Mouse (Mus musculus): ENCODE measurements around the gene Gm3488. TPM values are rescaled to one million over a fixed set of nuclear protein-coding genes. Genes with fewer than 3 reads are reported as not detected.
"Not testable (repeated sequence)": the region's sequence is repeated elsewhere in the genome, so short reads cannot be mapped to it uniquely, and the experiment has no call there.

The Gm3488 gene
- total RNA-seq (2021): under 1 TPM in 1 of 2 experiments, not detected in 1; 0.64 TPM
- long read RNA-seq, experiment 1: 0 reads
- long read RNA-seq, experiment 2: 0 reads

GRCm38 (mm10) chr14:5501374-5501773 lies at the start of gene Gm3488:
Gm3488 (plus strand) TSS chr14:5501674.
- DNase-seq: not testable (repeated sequence)

DNA sequence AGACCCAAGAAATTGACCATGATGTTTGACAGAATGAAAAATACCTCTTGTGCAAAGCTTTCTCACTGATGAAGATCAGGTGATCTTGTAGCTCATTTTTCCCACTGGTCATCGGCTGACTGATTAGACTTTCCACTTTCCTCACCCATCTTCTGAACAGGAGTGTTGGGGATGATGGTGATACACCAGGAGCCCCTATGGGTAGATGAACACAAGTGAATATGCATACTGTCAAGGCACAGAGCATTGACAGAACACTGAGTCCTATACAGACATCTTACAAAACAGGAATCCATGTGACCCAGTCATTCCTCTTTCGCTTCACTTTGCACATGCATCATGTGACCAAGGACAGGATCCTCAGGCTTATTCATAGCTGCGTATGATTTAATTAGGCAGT lies 46.1 kb upstream of the Gm3488 start, which contains the start of gene Gm3194:
Gene Gm3194, minus strand, starts transcription at position 101 of the 400 bp plus-strand sequence.
- not testable (repeated sequence) for DNase-seq

DNA sequence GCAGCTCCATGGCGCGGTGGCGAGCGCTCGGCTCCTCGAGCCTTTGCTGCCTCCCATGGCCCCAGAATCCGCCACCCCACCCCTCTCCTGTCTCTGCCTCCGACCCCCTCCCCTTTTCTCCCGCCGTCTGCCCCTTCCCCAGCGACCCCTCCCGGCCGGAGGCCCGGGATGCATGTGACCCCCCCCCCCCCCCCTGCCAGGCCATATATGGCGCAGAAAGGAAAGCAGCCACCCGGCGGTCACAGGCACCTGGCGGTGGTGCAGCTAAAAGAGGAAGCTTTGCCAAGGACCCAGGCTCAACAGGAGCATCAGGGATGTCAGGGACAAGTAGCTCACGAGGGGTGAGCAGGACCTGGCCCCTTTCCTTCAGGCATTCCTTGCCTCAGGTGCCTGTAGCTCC lies 41.0 kb upstream of the Gm3488 start:
- not testable (repeated sequence) for DNase-seq

- not testable (repeated sequence) for DNase-seq
Observed at GRCm38 (mm10) chr14:5477730-5478129, 23.7 kb upstream of the Gm3488 start, which contains the start of gene Gm8246. Gm8246 (minus strand) TSS chr14:5477830.

DNA sequence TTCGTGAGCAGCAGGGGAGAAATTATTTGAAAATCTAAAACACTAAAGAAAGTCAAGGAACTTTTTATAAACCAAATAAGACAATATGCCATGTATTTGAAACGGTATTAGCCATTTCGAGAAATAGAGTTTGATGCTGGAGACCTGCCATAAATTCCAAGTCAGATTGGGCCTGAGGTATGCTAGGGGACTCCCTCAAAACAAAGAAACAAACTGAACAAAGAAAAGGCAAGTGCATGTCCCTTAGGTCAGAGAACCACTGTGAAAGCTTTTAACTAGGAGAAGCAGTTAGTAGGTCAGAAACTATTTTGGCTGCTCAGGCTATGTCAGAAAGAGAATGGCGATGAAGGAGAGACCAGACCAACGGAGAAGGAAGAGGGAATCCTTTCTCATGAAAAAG lies 17.6 kb upstream of the Gm3488 start, which contains the start of gene Gm3187:
Gene Gm3187, plus strand, starts transcription at position 301 of the 400 bp plus-strand sequence.
- not testable (repeated sequence) for DNase-seq

- DNase-seq: not testable (repeated sequence)
Observed at GRCm38 (mm10) chr14:5538196-5538595, 36.7 kb downstream of the Gm3488 start, which contains the start of gene Gm3532. Gm3532 (plus strand) TSS chr14:5538496.

Other genes starting within 250 kb of the Gm3488 start
- not detected for gene Gm3526, start 241.1 kb upstream of the Gm3488 start, total RNA-seq (2021)
- not detected for gene Gm3542, start 166.7 kb upstream of the Gm3488 start, total RNA-seq (2021)
- gene Gm3500, start 112.6 kb upstream of the Gm3488 start, total RNA-seq (2021): under 1 TPM in 1 of 2 experiments, not detected in 1; 0.33 TPM
- 1 to 10 TPM; 1.5 to 1.6 TPM for gene Gm3194, start 46.2 kb upstream of the Gm3488 start, total RNA-seq (2021)
- gene Gm8246, start 23.8 kb upstream of the Gm3488 start, total RNA-seq (2021): not detected
- gene Gm3187, start 17.5 kb upstream of the Gm3488 start, total RNA-seq (2021): not detected
- gene Gm3532, start 36.8 kb downstream of the Gm3488 start, total RNA-seq (2021): not detected
- gene Gm8265, start 131.4 kb downstream of the Gm3488 start, total RNA-seq (2021): not detected
- gene Gm9603, start 185.8 kb downstream of the Gm3488 start, total RNA-seq (2021): not detected
- gene Gm3373, start 239.9 kb downstream of the Gm3488 start, total RNA-seq (2021): under 1 TPM in 1 of 2 experiments, not detected in 1; 0.73 TPM

Measured in adrenal gland, postnatal 10 days (tissue).